In the genomic region with DNA sequence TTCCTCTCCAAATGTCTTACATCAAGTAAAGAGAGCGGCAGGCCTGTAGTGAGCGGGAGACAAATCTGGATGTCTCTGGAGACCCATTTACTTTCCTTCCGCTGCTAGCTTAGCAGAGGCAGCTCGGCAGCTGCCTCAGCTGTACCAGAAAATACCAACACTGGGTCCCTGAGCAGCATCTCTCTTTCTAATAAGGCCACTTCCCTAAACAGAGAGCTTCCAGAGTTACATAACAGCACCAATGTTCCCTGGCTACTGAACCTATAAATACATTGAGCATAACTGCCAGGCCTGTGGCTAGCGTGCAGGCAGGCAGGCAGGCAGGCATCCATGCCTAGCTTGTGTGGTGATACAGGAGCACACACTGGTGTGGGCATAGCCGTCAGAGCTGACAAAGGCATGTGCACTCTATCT, we compare ENCODE assay signal across 8 mouse cellular contexts.
DNase-seq lines count a peak whose midpoint lies in the region; ATAC-seq and TF ChIP-seq lines count a peak whose summit lies in the region.

No protein-coding gene starts in this region.

- peak overlapping the region; percentile 1; the same call in 1 of the 2 replicates for H3K27ac ChIP-seq in embryonic facial prominence, embryonic 12.5 days
- no peak overlapping the region for H3K27ac ChIP-seq in embryonic facial prominence, embryonic 10.5 days (replicated peaks)
- H3K27ac ChIP-seq in kidney, embryonic 15.5 days: no peak overlapping the region
- H3K27ac ChIP-seq in macrophage: peak overlapping the region; percentile 19; the same call in 1 of the 2 replicates
- no peak overlapping the region for H3K27ac ChIP-seq in thymus, adult 2 months (ENCODE audit: control insufficient read depth, insufficient read depth, low read length)

- TF ChIP-seq POLR2A in thymus, adult 2 months (IDR thresholded peaks at IDR 0.05; ENCODE audit: control insufficient read depth, extremely low read depth, insufficient read depth, low read length, poor library complexity): no peak

- ATAC-seq in embryonic facial prominence, embryonic 12.5 days (ENCODE audit: insufficient number of reproducible peaks, insufficient read depth, low FRiP score, low TSS enrichment): no peak
- no peak for ATAC-seq in kidney, embryonic 15.5 days (replicated peaks; ENCODE audit: low FRiP score)

- H3K4me1 ChIP-seq in embryonic facial prominence, embryonic 12.5 days: peaks cover 2% of the 10 kb centered on the region; the same call in 1 of the 2 replicates
- H3K4me1 ChIP-seq in embryonic facial prominence, embryonic 10.5 days: no peaks in the 10 kb centered on the region
- peaks cover 5% of the 10 kb centered on the region; the same call in 1 of the 2 replicates for H3K4me1 ChIP-seq in kidney, embryonic 15.5 days
- no peaks in the 10 kb centered on the region for H3K4me1 ChIP-seq in thymus, adult 2 months (replicated peaks; ENCODE audit: control insufficient read depth, insufficient read depth, low read length)

- TF ChIP-seq CTCF in thymus, adult 2 months (IDR thresholded peaks at IDR 0.05; ENCODE audit: borderline replicate concordance, control insufficient read depth, extremely low read depth, insufficient read depth, low read length, poor library complexity): no peak

- H3K9ac ChIP-seq in embryonic facial prominence, embryonic 12.5 days: no peak overlapping the region
- H3K9ac ChIP-seq in kidney, embryonic 15.5 days: no peak overlapping the region

- no peaks in the 10 kb centered on the region for H3K9me3 ChIP-seq in embryonic facial prominence, embryonic 12.5 days
- no peaks in the 10 kb centered on the region for H3K9me3 ChIP-seq in embryonic facial prominence, embryonic 10.5 days
- H3K9me3 ChIP-seq in kidney, embryonic 15.5 days (replicated peaks): no peaks in the 10 kb centered on the region

- no peaks in the 10 kb centered on the region for H3K27me3 ChIP-seq in embryonic facial prominence, embryonic 12.5 days
- H3K27me3 ChIP-seq in embryonic facial prominence, embryonic 10.5 days (replicated peaks; ENCODE audit: low read depth, poor library complexity, severe bottlenecking): no peaks in the 10 kb centered on the region
- H3K27me3 ChIP-seq in kidney, embryonic 15.5 days: no peaks in the 10 kb centered on the region
- H3K27me3 ChIP-seq in thymus, adult 2 months (ENCODE audit: control insufficient read depth, insufficient read depth, low read length): no peaks in the 10 kb centered on the region

- no peak overlapping the region for H3K4me2 ChIP-seq in embryonic facial prominence, embryonic 12.5 days (replicated peaks)
- H3K4me2 ChIP-seq in kidney, embryonic 15.5 days: no peak overlapping the region

- no peak overlapping the region for H3K4me3 ChIP-seq in embryonic facial prominence, embryonic 12.5 days
- no peak overlapping the region for H3K4me3 ChIP-seq in embryonic facial prominence, embryonic 10.5 days
- no peak overlapping the region for H3K4me3 ChIP-seq in kidney, embryonic 15.5 days (replicated peaks)
- no peak overlapping the region for H3K4me3 ChIP-seq in macrophage (ENCODE audit: inconsistent target)
- H3K4me3 ChIP-seq in thymus, adult 2 months (ENCODE audit: control insufficient read depth, insufficient read depth, low read length): no peak overlapping the region

- 77% methylated on average over 6 of the region's 6 CpGs for WGBS in embryonic facial prominence, embryonic 12.5 days
- WGBS in embryonic facial prominence, embryonic 10.5 days: 85% methylated on average over 6 of the region's 6 CpGs
- WGBS in kidney, embryonic 15.5 days: 71% methylated on average over 6 of the region's 6 CpGs
- 36% methylated on average over 6 of the region's 6 CpGs for WGBS in macrophage (ENCODE audit: missing documents)
- WGBS in thymus, adult 2 months: 83% methylated on average over 6 of the region's 6 CpGs

- no peaks in the 10 kb centered on the region for H3K36me3 ChIP-seq in embryonic facial prominence, embryonic 12.5 days
- H3K36me3 ChIP-seq in embryonic facial prominence, embryonic 10.5 days (replicated peaks): no peaks in the 10 kb centered on the region
- H3K36me3 ChIP-seq in kidney, embryonic 15.5 days: no peaks in the 10 kb centered on the region
- H3K36me3 ChIP-seq in macrophage (ENCODE audit: inconsistent target): no peaks in the 10 kb centered on the region
- no peaks in the 10 kb centered on the region for H3K36me3 ChIP-seq in thymus, adult 2 months (ENCODE audit: control insufficient read depth, insufficient read depth, low read length)

- no peaks in the 10 kb centered on the region for H3K79me2 ChIP-seq in macrophage (ENCODE audit: inconsistent target)

- DNase-seq in embryonic facial prominence, embryonic 10.5 days (ENCODE audit: low spot score): no peak
- peak; percentile 10 to 17 for DNase-seq in kidney, postnatal 4 days
- DNase-seq in cerebellum, adult 9-11 months: peak; percentile 85
- DNase-seq in thymus, adult 2 months: no peak
- no peak for DNase-seq in T-cell, adult 2 months (ENCODE audit: low spot score)

Comparison
In these comparisons a context has a peak if more than half of its experiments do, and no peak if none do; other contexts are left out.
1. H3K27ac ChIP-seq: peak in embryonic facial prominence, embryonic 12.5 days (single experiment) and macrophage (single experiment); none in embryonic facial prominence, embryonic 10.5 days (single experiment), kidney, embryonic 15.5 days (single experiment) and thymus, adult 2 months (single experiment).
2. DNase-seq: peak in kidney, postnatal 4 days (2 of 2) and cerebellum, adult 9-11 months (single experiment); none in embryonic facial prominence, embryonic 10.5 days (single experiment), thymus, adult 2 months (single experiment) and T-cell, adult 2 months (single experiment).